ENCODE assay signal across 28 mouse cellular contexts in the genomic region with DNA sequence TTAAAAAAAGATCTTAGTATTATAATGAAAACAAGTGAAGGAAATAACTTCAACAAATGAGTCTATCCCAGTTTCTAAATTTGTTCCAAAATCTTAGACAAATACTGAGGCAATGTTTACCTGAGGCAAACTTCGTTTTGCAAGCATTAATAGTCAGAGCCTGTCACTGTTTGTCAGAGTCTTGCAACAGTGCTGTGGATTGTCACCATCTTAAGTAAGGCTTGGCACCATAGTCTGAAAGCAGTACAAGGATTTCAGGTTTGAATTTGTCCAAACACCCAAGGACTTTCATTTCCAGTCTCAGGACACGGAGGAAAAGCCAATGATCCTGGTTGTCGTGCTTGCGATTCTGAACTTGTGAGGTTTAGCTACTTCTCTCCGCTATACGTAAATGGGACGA. TPM values are rescaled to one million over a fixed set of nuclear protein-coding genes. Genes with fewer than 3 reads are reported as not detected.
DNase-seq lines count a peak whose midpoint lies in the region; TF ChIP-seq lines count a peak whose summit lies in the region.
"Had no signal": no experiment of that assay in that cellular context is flagged by ENCODE, and none has a peak within 500 bp of the region (broad histone marks: within the 10 kb centered on the region; RNA-seq: fewer than 3 reads in every experiment).

No protein-coding gene starts in this region.

- TF ChIP-seq POLR2A in liver, adult 2 months (IDR thresholded peaks at IDR 0.05; ENCODE audit: extremely low read depth, insufficient read depth, low read length) = no peak
- 0 out of 2 replicates have a peak, but pooled peaks have one; percentile 15 for TF ChIP-seq POLR2A in lung, adult 2 months (IDR thresholded peaks at IDR 0.05; ENCODE audit: borderline replicate concordance, extremely low read depth, low read depth, low read length)

- DNase-seq in liver, adult 2 months (ENCODE audit: extremely low read depth, low read depth, low spot score) = peak; percentile 92
- DNase-seq in liver (no peak), MN1 (ENCODE audit: low spot score) (no peak)
- DNase-seq in lung, adult 2 months = no peak
- DNase-seq in lung, postnatal 10 days = no peak
- peak; percentile 88 for DNase-seq in gonadal fat pad, adult 2 months (ENCODE audit: low read depth)
- peak; percentile 79 for DNase-seq in lung, postnatal 36 days
- no peak for DNase-seq in gastrocnemius, adult 2 months
- DNase-seq: adrenal gland, adult 2 months; adrenal gland, postnatal 14 days; cerebellum, adult 11 months; cerebellum, adult 2 months; cerebellum, adult 9-11 months; cerebellum, postnatal 25 days; gastrocnemius, postnatal 14 days; heart, adult 18-20 months; heart, postnatal 10 days; heart, postnatal 36 days had no signal

- no peaks in the 10 kb centered on the region; the same call in 1 of the 2 replicates for H3K27me3 ChIP-seq in liver, adult 2 months (ENCODE audit: control insufficient read depth, insufficient read depth, low read length)
- H3K27me3 ChIP-seq: embryonic facial prominence, embryonic 12.5 days; embryonic facial prominence, embryonic 15.5 days; forebrain, embryonic 12.5 days; forebrain, embryonic 15.5 days; heart, embryonic 12.5 days; heart, embryonic 15.5 days; Patski had no signal

- TF ChIP-seq CTCF in liver, adult 2 months (IDR thresholded peaks at IDR 0.05; ENCODE audit: low read depth, low read length) = no peak
- TF ChIP-seq CTCF in lung, adult 2 months (IDR thresholded peaks at IDR 0.05; ENCODE audit: insufficient read depth, low read length) = no peak
- TF ChIP-seq CTCF in gastrocnemius, adult 2 months (IDR thresholded peaks at IDR 0.05) = no peak

- H3K9ac ChIP-seq in liver, adult 2 months (ENCODE audit: low read depth, low read length) = no peak overlapping the region
- H3K9ac ChIP-seq: embryonic facial prominence, embryonic 12.5 days; embryonic facial prominence, embryonic 15.5 days; forebrain, embryonic 12.5 days; forebrain, embryonic 15.5 days; heart, embryonic 12.5 days; heart, embryonic 15.5 days; hindbrain, embryonic 14.5 days had no signal

- H3K36me3 ChIP-seq in liver, adult 2 months (ENCODE audit: control insufficient read depth, insufficient read depth, low read length) = no peaks in the 10 kb centered on the region
- H3K36me3 ChIP-seq: embryonic facial prominence, embryonic 12.5 days; embryonic facial prominence, embryonic 15.5 days; forebrain, embryonic 12.5 days; forebrain, embryonic 15.5 days; heart, embryonic 12.5 days; heart, embryonic 15.5 days had no signal

- H3K4me1 ChIP-seq in liver, adult 2 months (ENCODE audit: control insufficient read depth, insufficient read depth, low read length) = peaks cover 7% of the 10 kb centered on the region
- H3K4me1 ChIP-seq in lung, adult 2 months (ENCODE audit: control insufficient read depth, insufficient read depth, low read length) = no peaks in the 10 kb centered on the region
- H3K4me1 ChIP-seq: embryonic facial prominence, embryonic 12.5 days; embryonic facial prominence, embryonic 15.5 days; forebrain, embryonic 12.5 days had no signal

- WGBS in liver, adult 2 months = 19% methylated on average over 7 of the region's 7 CpGs
- WGBS in lung, adult 2 months = 65% methylated on average over 7 of the region's 7 CpGs

- no peak overlapping the region for H3K27ac ChIP-seq in liver, adult 2 months (replicated peaks; ENCODE audit: insufficient read depth, low read depth, low read length)
- no peak overlapping the region for H3K27ac ChIP-seq in gastrocnemius, adult 2 months
- H3K27ac ChIP-seq: embryonic facial prominence, embryonic 12.5 days; embryonic facial prominence, embryonic 15.5 days; forebrain, embryonic 12.5 days; forebrain, embryonic 15.5 days; heart, embryonic 15.5 days; hindbrain, embryonic 14.5 days; hindbrain, postnatal 0 days had no signal

- H3K4me3 ChIP-seq in liver, adult 2 months (ENCODE audit: insufficient read depth, low read depth, low read length) = peak overlapping the region; percentile 53
- peak overlapping the region; percentile 57 for H3K4me3 ChIP-seq in lung, adult 2 months (replicated peaks; ENCODE audit: extremely low read depth, low read depth, low read length)
- no peak overlapping the region for H3K4me3 ChIP-seq in gastrocnemius, adult 2 months
- H3K4me3 ChIP-seq: embryonic facial prominence, embryonic 12.5 days; embryonic facial prominence, embryonic 15.5 days; forebrain, embryonic 12.5 days; forebrain, embryonic 15.5 days; heart, embryonic 12.5 days; heart, embryonic 15.5 days had no signal

- H3K79me2 ChIP-seq in liver, adult 2 months (ENCODE audit: control insufficient read depth, insufficient read depth, low read length) = no peaks in the 10 kb centered on the region

- intact Hi-C loops in gastrocnemius, adult 2 months (cut with DNase I) = no loop called here

RNA-seq across cellular contexts. Expression of gene Bmp5, which starts 10.4 kb away (rescaled TPM):
- total RNA-seq in liver, adult 2 months (2014; rRNA removed) = 9.7 and 14.6 TPM in 2 replicates
- polyA plus RNA-seq in liver, adult 2 months (2012; rRNA removed) = 1.2 and 1.7 TPM in 2 replicates
- polyA plus RNA-seq in lung, adult 2 months (2012; rRNA removed) = 7.3 and 13.3 TPM in 2 replicates
- 0.32 and 0.48 TPM in 2 replicates for polyA plus RNA-seq in gonadal fat pad, adult 2 months (2012; rRNA removed)
- total RNA-seq in gastrocnemius, adult 2 months (2021) = 1 to 10 TPM; 1.6 to 3.3 TPM
- total RNA-seq: common myeloid progenitor, adult 5-6 weeks had no signal
- polyA plus RNA-seq: Patski had no signal

Comparison
In these comparisons a context has a peak if more than half of its experiments do, and no peak if none do; other contexts are left out.
1. DNase-seq: peak in liver, adult 2 months (single experiment), gonadal fat pad, adult 2 months (single experiment) and lung, postnatal 36 days (single experiment); none in liver (single experiment), lung, adult 2 months (single experiment), lung, postnatal 10 days (single experiment), MN1 (single experiment) and gastrocnemius, adult 2 months (single experiment).